Mouse (Mus musculus): ENCODE results near the gene Iqgap1. TPM values are rescaled to one million over a fixed set of nuclear protein-coding genes. Genes with fewer than 3 reads are reported as not detected.

Iqgap1 gene
- polyA plus RNA-seq, 1 experiment from 2014 or later: 15.9 TPM

DNA sequence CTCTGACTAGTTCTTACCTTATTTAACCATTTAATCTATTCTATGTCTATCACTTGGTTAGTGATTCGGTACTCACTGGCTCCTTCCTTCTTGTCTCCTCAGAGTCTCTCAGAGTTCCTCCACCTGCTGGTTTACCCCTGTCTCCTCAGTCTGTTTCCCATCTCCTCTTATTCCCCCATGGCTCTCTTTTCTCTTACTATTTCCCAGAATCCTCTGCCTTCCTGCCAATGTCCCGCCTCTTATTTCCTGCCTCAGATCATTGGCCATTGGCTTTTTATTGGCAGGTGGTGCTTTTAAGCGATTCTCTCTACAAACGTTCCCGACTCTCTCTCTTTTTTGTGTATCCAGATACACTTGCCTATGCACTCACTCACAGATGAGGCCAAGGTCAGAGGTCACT lies 20.9 kb upstream of the Iqgap1 start:
- H3K36me3 ChIP-seq (ENCODE audit: control insufficient read depth, insufficient read depth): no peaks in the 10 kb centered on the region
- no peak overlapping the region for H3K4me2 ChIP-seq (ENCODE audit: low read depth, low read length)
- H3K9ac ChIP-seq (ENCODE audit: low read depth, low read length): no peak overlapping the region
- H3K9me3 ChIP-seq (replicated peaks; ENCODE audit: control insufficient read depth, low read length): no peaks in the 10 kb centered on the region
- peaks cover 3% of the 10 kb centered on the region; the same call in 1 of the 2 replicates for H3K4me1 ChIP-seq (ENCODE audit: control insufficient read depth, low read depth, low read length)
- H3K27ac ChIP-seq (ENCODE audit: low read length): no peak overlapping the region
- H3K4me3 ChIP-seq (ENCODE audit: low read depth, low read length): no peak overlapping the region
- H3K27me3 ChIP-seq (ENCODE audit: control insufficient read depth, insufficient read depth, low read depth, low read length): no peaks in the 10 kb centered on the region
- no peak for ATAC-seq (ENCODE audit: low read depth)
- WGBS (ENCODE audit: insufficient replicate concordance): 66% methylated on average over 5 of the region's 5 CpGs

DNA sequence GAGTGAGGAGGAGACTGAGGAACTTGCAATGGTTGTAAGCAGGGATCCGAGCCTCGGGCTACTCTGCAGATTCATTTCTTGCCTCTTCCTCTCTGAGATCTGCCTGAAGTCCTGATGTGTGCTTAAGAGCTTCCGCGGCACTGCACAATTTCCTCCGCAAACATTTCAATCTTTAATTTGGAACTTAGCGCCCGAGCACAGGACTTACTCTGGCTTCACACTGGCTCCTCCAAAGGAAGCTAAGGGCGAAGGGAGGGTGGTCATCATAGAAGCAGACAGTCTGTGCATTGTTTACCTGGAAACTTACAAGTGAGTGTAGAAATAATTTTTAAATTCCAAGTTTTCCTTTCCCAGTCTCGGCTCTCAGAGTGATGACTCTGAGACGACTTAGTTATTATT lies 20.5 kb upstream of the Iqgap1 start:
- no peaks in the 10 kb centered on the region for H3K36me3 ChIP-seq (ENCODE audit: control insufficient read depth, insufficient read depth)
- WGBS (ENCODE audit: insufficient replicate concordance): 71% methylated on average over 10 of the region's 10 CpGs
- no peak overlapping the region for H3K4me2 ChIP-seq (ENCODE audit: low read depth, low read length)
- H3K4me1 ChIP-seq (ENCODE audit: control insufficient read depth, low read depth, low read length): peaks cover 3% of the 10 kb centered on the region; the same call in 1 of the 2 replicates
- no peak overlapping the region for H3K9ac ChIP-seq (ENCODE audit: low read depth, low read length)
- H3K27me3 ChIP-seq (ENCODE audit: control insufficient read depth, insufficient read depth, low read depth, low read length): no peaks in the 10 kb centered on the region
- no peak overlapping the region for H3K4me3 ChIP-seq (ENCODE audit: low read depth, low read length)
- H3K9me3 ChIP-seq (replicated peaks; ENCODE audit: control insufficient read depth, low read length): no peaks in the 10 kb centered on the region
- no peak for ATAC-seq (ENCODE audit: low read depth)
- H3K27ac ChIP-seq (ENCODE audit: low read length): no peak overlapping the region

DNA sequence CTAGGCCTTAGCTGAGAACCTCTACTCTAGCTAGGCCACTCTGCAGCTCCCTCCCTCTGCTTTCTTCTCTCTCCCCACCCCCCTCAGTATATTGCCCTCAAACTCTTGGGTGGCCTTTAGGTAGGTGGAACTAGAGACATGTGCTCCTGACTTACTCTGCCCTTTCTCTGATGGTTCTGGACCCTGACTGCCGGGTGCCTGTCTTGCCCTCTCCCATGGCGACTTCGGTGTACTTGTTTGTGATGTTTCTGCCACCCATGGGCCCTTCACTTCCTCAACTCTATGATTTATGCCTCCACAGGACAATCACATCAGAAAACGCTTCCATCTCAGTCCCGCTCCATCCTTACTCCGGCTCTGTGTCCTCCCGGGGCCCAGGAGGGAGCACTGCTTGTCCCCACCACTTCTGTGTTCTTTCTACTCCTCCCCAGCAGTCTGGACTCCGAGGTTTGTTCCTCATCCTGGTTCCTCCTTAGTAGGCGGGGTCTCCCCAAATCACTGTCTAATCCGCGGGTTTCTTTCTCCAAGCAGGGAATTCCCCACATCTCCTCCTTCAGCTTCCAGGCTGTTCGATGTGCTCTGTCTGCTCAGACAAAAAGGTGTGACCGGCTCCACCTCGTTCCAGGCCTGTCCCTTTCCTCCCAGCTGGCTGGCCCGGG lies 20.0 kb upstream of the Iqgap1 start:
- H3K9me3 ChIP-seq (replicated peaks; ENCODE audit: control insufficient read depth, low read length): no peaks in the 10 kb centered on the region
- no peak overlapping the region for H3K27ac ChIP-seq (ENCODE audit: low read length)
- no peaks in the 10 kb centered on the region for H3K36me3 ChIP-seq (ENCODE audit: control insufficient read depth, insufficient read depth)
- no peak overlapping the region for H3K4me2 ChIP-seq (ENCODE audit: low read depth, low read length)
- 59% methylated on average over 15 of the region's 15 CpGs for WGBS (ENCODE audit: insufficient replicate concordance)
- no peaks in the 10 kb centered on the region for H3K27me3 ChIP-seq (ENCODE audit: control insufficient read depth, insufficient read depth, low read depth, low read length)
- H3K9ac ChIP-seq (ENCODE audit: low read depth, low read length): no peak overlapping the region
- peaks cover 3% of the 10 kb centered on the region; the same call in 1 of the 2 replicates for H3K4me1 ChIP-seq (ENCODE audit: control insufficient read depth, low read depth, low read length)
- no peak overlapping the region for H3K4me3 ChIP-seq (ENCODE audit: low read depth, low read length)
- no peak for ATAC-seq (ENCODE audit: low read depth)

GRCm38 (mm10) chr7:80844691-80845090 lies 18.9 kb upstream of the Iqgap1 start:
- Histone ChIP-seq H3K4me2 (ENCODE audit: low read depth, low read length) (no peak overlapping the region), H3K9ac (ENCODE audit: low read depth, low read length) (no peak overlapping the region), H3K4me3 (ENCODE audit: low read depth, low read length) (no peak overlapping the region), H3K27me3 (ENCODE audit: control insufficient read depth, insufficient read depth, low read depth, low read length) (no peaks in the 10 kb centered on the region), H3K4me1 (ENCODE audit: control insufficient read depth, low read depth, low read length) (peaks cover 3% of the 10 kb centered on the region; the same call in 1 of the 2 replicates), H3K9me3 (replicated peaks; ENCODE audit: control insufficient read depth, low read length) (no peaks in the 10 kb centered on the region), H3K36me3 (ENCODE audit: control insufficient read depth, insufficient read depth) (no peaks in the 10 kb centered on the region), H3K27ac (ENCODE audit: low read length) (no peak overlapping the region)
- WGBS (ENCODE audit: insufficient replicate concordance): 81% methylated on average over 12 of the region's 12 CpGs
- no peak for ATAC-seq (ENCODE audit: low read depth)

- whole genome bisulfite sequencing (ENCODE audit: insufficient replicate concordance): 76% methylated on average over 8 of the region's 8 CpGs
- no peak overlapping the region for H3K9ac ChIP-seq (ENCODE audit: low read depth, low read length)
- H3K36me3 ChIP-seq (ENCODE audit: control insufficient read depth, insufficient read depth): no peaks in the 10 kb centered on the region
These were observed 18.3 kb upstream of the Iqgap1 start for GRCm38 (mm10) chr7:80843910-80844640.

GRCm38 (mm10) chr7:80843176-80843575 lies 17.4 kb upstream of the Iqgap1 start:
- Histone ChIP-seq H3K9ac (ENCODE audit: low read depth, low read length) (no peak overlapping the region), H3K4me3 (ENCODE audit: low read depth, low read length) (no peak overlapping the region), H3K4me2 (ENCODE audit: low read depth, low read length) (no peak overlapping the region), H3K4me1 (ENCODE audit: control insufficient read depth, low read depth, low read length) (no peaks in the 10 kb centered on the region), H3K27ac (ENCODE audit: low read length) (no peak overlapping the region), H3K27me3 (ENCODE audit: control insufficient read depth, insufficient read depth, low read depth, low read length) (no peaks in the 10 kb centered on the region), H3K9me3 (replicated peaks; ENCODE audit: control insufficient read depth, low read length) (no peaks in the 10 kb centered on the region), H3K36me3 (ENCODE audit: control insufficient read depth, insufficient read depth) (no peaks in the 10 kb centered on the region)
- WGBS (ENCODE audit: insufficient replicate concordance): 55% methylated on average over 1 of the region's 1 CpGs
- no peak for ATAC-seq (ENCODE audit: low read depth)

More at GRCm38 (mm10) chr7:80843910-80844640, 18.3 kb upstream of the Iqgap1 start:
- no peak for ATAC-seq (ENCODE audit: low read depth)
- no peaks in the 10 kb centered on the region for H3K27me3 ChIP-seq (ENCODE audit: control insufficient read depth, insufficient read depth, low read depth, low read length)
- no peak overlapping the region for H3K4me3 ChIP-seq (ENCODE audit: low read depth, low read length)
- H3K4me1 ChIP-seq (ENCODE audit: control insufficient read depth, low read depth, low read length): no peaks in the 10 kb centered on the region
- H3K27ac ChIP-seq (ENCODE audit: low read length): no peak overlapping the region
- H3K9me3 ChIP-seq (replicated peaks; ENCODE audit: control insufficient read depth, low read length): no peaks in the 10 kb centered on the region
- no peak overlapping the region for H3K4me2 ChIP-seq (ENCODE audit: low read depth, low read length)

DNA sequence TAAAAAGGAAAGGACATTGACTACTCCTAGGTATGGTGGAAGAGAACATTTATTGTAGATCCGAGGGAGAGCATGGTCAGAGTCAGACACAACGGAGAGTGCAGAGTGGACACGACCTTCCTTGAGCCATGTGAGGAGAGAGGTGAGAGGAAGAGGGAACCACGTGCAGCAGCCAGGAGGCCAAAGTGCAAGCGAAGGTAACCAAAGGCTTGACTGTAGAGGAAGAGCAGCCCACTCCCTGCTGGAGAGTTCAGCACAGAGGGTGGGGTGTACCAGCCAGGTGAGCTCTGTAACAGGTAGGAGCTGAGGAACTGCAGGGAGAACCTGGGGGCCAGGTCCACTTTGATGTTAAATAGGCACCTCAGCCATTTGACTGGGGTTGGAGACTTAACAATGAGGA lies 16.4 kb upstream of the Iqgap1 start:
- ATAC-seq (ENCODE audit: low read depth): no peak

DNA sequence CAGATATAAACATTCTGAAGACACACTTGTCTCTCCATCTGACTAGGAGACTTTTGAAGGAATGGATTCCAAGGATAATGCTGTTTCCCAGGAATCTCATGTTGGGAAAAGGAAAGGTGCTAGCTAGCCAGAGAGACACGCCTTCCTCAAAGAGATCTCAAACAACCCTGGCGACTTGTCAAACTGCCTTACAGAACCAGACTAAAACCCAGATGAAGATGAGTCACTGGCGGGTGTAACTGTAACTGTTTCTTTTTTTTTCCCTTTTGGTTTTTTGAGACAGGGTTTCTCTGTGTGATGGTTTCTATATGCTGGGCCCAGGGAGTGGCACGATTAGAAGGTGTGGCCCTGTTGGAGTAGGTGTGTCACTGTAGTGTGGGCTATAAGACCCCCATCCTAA lies 15.2 kb upstream of the Iqgap1 start:
- H3K4me3 ChIP-seq (ENCODE audit: low read depth, low read length): no peak overlapping the region
- no peaks in the 10 kb centered on the region for H3K27me3 ChIP-seq (ENCODE audit: control insufficient read depth, insufficient read depth, low read depth, low read length)
- no peak for ATAC-seq (ENCODE audit: low read depth)
- no peak overlapping the region for H3K4me2 ChIP-seq (ENCODE audit: low read depth, low read length)
- H3K9me3 ChIP-seq (replicated peaks; ENCODE audit: control insufficient read depth, low read length): no peaks in the 10 kb centered on the region
- H3K4me1 ChIP-seq (ENCODE audit: control insufficient read depth, low read depth, low read length): no peaks in the 10 kb centered on the region
- H3K36me3 ChIP-seq (ENCODE audit: control insufficient read depth, insufficient read depth): no peaks in the 10 kb centered on the region
- no peak overlapping the region for H3K27ac ChIP-seq (ENCODE audit: low read length)
- no peak overlapping the region for H3K9ac ChIP-seq (ENCODE audit: low read depth, low read length)
- WGBS (ENCODE audit: insufficient replicate concordance): 49% methylated on average over 4 of the region's 4 CpGs

More for the DNA sequence above, 16.4 kb upstream of the Iqgap1 start:
- Histone ChIP-seq H3K27ac (ENCODE audit: low read length) (no peak overlapping the region), H3K27me3 (ENCODE audit: control insufficient read depth, insufficient read depth, low read depth, low read length) (no peaks in the 10 kb centered on the region), H3K9me3 (replicated peaks; ENCODE audit: control insufficient read depth, low read length) (no peaks in the 10 kb centered on the region), H3K4me1 (ENCODE audit: control insufficient read depth, low read depth, low read length) (no peaks in the 10 kb centered on the region), H3K4me2 (ENCODE audit: low read depth, low read length) (no peak overlapping the region), H3K9ac (ENCODE audit: low read depth, low read length) (no peak overlapping the region), H3K4me3 (ENCODE audit: low read depth, low read length) (no peak overlapping the region), H3K36me3 (ENCODE audit: control insufficient read depth, insufficient read depth) (no peaks in the 10 kb centered on the region)
- 52% methylated on average over 5 of the region's 5 CpGs for WGBS (ENCODE audit: insufficient replicate concordance)

DNA sequence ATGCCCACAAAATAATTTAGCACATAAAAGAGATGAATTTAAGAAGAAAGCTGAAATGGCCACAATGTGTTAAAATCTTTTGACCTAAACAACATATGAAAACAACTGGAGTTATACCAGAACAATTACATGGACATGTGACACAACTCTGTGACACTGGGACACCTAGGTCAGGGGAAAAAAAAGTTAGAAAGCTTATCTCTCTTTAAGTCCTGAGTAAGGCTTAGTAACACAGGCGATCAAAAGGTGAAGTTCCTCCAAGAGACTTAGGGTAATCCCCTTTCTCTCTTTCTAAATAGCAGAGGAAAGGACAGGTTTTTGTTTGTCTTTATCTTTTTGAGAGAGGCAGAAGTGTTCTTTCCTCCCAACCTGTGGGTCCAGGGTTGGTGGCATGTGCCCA lies 14.5 kb upstream of the Iqgap1 start:
- no peaks in the 10 kb centered on the region for H3K27me3 ChIP-seq (ENCODE audit: control insufficient read depth, insufficient read depth, low read depth, low read length)
- H3K4me2 ChIP-seq (ENCODE audit: low read depth, low read length): no peak overlapping the region
- ATAC-seq (ENCODE audit: low read depth): no peak
- H3K36me3 ChIP-seq (ENCODE audit: control insufficient read depth, insufficient read depth): no peaks in the 10 kb centered on the region
- 21% methylated on average over 1 of the region's 1 CpGs for WGBS (ENCODE audit: insufficient replicate concordance)
- no peak overlapping the region for H3K9ac ChIP-seq (ENCODE audit: low read depth, low read length)
- no peaks in the 10 kb centered on the region for H3K4me1 ChIP-seq (ENCODE audit: control insufficient read depth, low read depth, low read length)
- no peak overlapping the region for H3K4me3 ChIP-seq (ENCODE audit: low read depth, low read length)
- H3K9me3 ChIP-seq (replicated peaks; ENCODE audit: control insufficient read depth, low read length): no peaks in the 10 kb centered on the region
- no peak overlapping the region for H3K27ac ChIP-seq (ENCODE audit: low read length)
